Mouse (Mus musculus) kidney, embryonic 16.5 days (tissue): ENCODE results near the gene Cbr3. TPM values are rescaled to one million over a fixed set of nuclear protein-coding genes. Genes with fewer than 3 reads are reported as not detected.

ENCODE experiments used
- polyA plus RNA-seq: library from polyadenylated mRNA; unstranded; fragments of >200 nt; fragmentation: Nextera tagmentation; extraction: Ambion mirVana; gene quantifications from 2 replicates; pipeline ENCODE4 v1.2.1, GENCODE M21; 2015

Cbr3 gene
- polyA plus RNA-seq, 1 experiment from 2014 or later = 8.6 TPM

Other genes starting within 250 kb of the Cbr3 start
- gene Setd4, start 79.2 kb upstream of the Cbr3 start, polyA plus RNA-seq = 14.4 and 17.4 TPM in 2 replicates
- 174 and 188 TPM in 2 replicates for gene Cbr1, start 77.4 kb upstream of the Cbr3 start, polyA plus RNA-seq
- gene Gm5678, start 55.1 kb upstream of the Cbr3 start, polyA plus RNA-seq = not detected in 2 replicates
- gene Dop1b, start 28.7 kb downstream of the Cbr3 start, polyA plus RNA-seq = 30.1 and 35.0 TPM in 2 replicates
- 33.1 and 33.3 TPM in 2 replicates for gene Morc3, start 148.9 kb downstream of the Cbr3 start, polyA plus RNA-seq
- 70.3 and 72.1 TPM in 2 replicates for gene Chaf1b, start 200.7 kb downstream of the Cbr3 start, polyA plus RNA-seq